In the genomic region with DNA sequence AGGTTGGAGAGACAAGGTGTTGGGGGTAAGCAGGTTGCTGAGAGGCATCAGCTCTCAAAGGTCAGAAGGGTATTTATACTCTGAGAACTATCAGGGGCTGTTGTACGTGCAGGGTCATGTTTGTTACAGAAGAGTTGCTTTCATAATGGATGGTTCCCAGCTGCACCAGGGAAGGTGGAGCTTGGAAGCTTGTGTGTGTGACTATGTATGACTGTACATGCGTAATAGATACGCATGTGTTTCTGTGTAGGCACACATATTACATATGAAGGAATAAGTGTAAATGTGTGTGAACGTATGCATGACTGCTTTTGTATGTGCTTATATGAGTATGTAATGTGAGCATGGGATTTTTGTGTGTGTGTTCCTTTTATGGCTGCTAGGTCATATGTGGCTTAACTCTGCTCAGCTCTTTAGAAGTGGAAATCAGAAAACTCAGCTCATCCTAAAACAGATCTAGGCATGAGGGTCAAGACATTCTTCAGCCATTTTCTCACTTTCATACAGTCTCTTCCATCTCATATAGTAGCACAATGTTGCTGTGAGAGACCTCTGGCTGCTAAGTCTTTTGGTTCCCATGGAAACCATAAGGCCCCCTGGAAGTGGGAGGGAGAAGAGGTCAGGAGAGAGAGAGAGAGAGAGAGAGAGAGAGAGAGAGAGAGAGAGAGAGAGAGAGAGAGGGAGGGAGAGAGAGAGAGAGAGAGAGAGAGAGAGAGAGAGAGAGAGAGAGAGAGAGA, we compare ENCODE assay signal across 16 mouse cellular contexts. TPM values are rescaled to one million over a fixed set of nuclear protein-coding genes. Genes with fewer than 3 reads are reported as not detected.
A peak's percentile ranks its signal among the peaks of the same experiment; 100 is the strongest.
DNase-seq lines count a peak whose midpoint lies in the region; ATAC-seq and TF ChIP-seq lines count a peak whose summit lies in the region.
"Had no signal": no experiment of that assay in that cellular context is flagged by ENCODE, and none has a peak within 500 bp of the region (broad histone marks: within the 10 kb centered on the region; RNA-seq: fewer than 3 reads in every experiment).

No protein-coding gene starts in this region.

- TF ChIP-seq CTCF in forebrain, postnatal 0 days (IDR thresholded peaks at IDR 0.05; ENCODE audit: low read depth) = no peak

- peaks cover 13% of the 10 kb centered on the region; the same call in 1 of the 2 replicates for H3K4me1 ChIP-seq in kidney, embryonic 14.5 days (ENCODE audit: control insufficient read depth, insufficient read depth, low read length)
- H3K4me1 ChIP-seq in forebrain, postnatal 0 days (ENCODE audit: insufficient read depth) = no peaks in the 10 kb centered on the region
- H3K4me1 ChIP-seq in midbrain, embryonic 10.5 days = peaks cover 28% of the 10 kb centered on the region
- 0 out of 2 replicates have a peak, but pooled peaks cover 5% of the 10 kb centered on the region for H3K4me1 ChIP-seq in neural tube, embryonic 14.5 days (ENCODE audit: control insufficient read depth, insufficient read depth, low read length)

- DNase-seq in kidney, postnatal 25 days = no peak
- DNase-seq in forebrain, postnatal 0 days = no peak
- no peak for DNase-seq in midbrain, embryonic 10.5 days (ENCODE audit: low spot score)
- no peak for DNase-seq in right cerebral cortex, postnatal 36 days (ENCODE audit: low spot score in 2 of 2)
- DNase-seq in adrenal gland, postnatal 14 days = no peak
- DNase-seq: B cell, adult 2 months; gastrocnemius, postnatal 10 days; liver; right cerebral cortex, postnatal 14 days had no signal

- peak; percentile 53 for ATAC-seq in kidney, embryonic 14.5 days (ENCODE audit: low FRiP score, low TSS enrichment)
- peak; percentile 62; the same call in 1 of the 2 replicates for ATAC-seq in forebrain, postnatal 0 days
- ATAC-seq in neural tube, embryonic 14.5 days (ENCODE audit: low read depth) = peak; percentile 73
- ATAC-seq in granulocyte monocyte progenitor cell, adult 5-6 weeks (replicated peaks; ENCODE audit: poor library complexity, severe bottlenecking) = no peak

- no peak overlapping the region for H3K9ac ChIP-seq in kidney, embryonic 14.5 days (ENCODE audit: low read depth, low read length)
- no peak overlapping the region for H3K9ac ChIP-seq in forebrain, postnatal 0 days
- H3K9ac ChIP-seq in neural tube, embryonic 14.5 days (replicated peaks; ENCODE audit: low read depth, low read length) = no peak overlapping the region

- no peaks in the 10 kb centered on the region for H3K9me3 ChIP-seq in kidney, embryonic 14.5 days (ENCODE audit: control insufficient read depth, low read length)
- no peaks in the 10 kb centered on the region for H3K9me3 ChIP-seq in forebrain, postnatal 0 days (ENCODE audit: low read length)
- no peaks in the 10 kb centered on the region for H3K9me3 ChIP-seq in midbrain, embryonic 10.5 days (replicated peaks)
- no peaks in the 10 kb centered on the region for H3K9me3 ChIP-seq in neural tube, embryonic 14.5 days (ENCODE audit: control insufficient read depth, low read length)

- no peak overlapping the region for H3K27ac ChIP-seq in kidney, embryonic 14.5 days (ENCODE audit: low read depth, low read length)
- H3K27ac ChIP-seq in forebrain, postnatal 0 days (ENCODE audit: low read depth, low read length) = no peak overlapping the region
- peak overlapping the region; percentile 72 for H3K27ac ChIP-seq in midbrain, embryonic 10.5 days (replicated peaks)
- no peak overlapping the region for H3K27ac ChIP-seq in neural tube, embryonic 14.5 days (ENCODE audit: low read depth, low read length)
- H3K27ac ChIP-seq: kidney, postnatal 0 days had no signal

- H3K4me2 ChIP-seq in kidney, embryonic 14.5 days (replicated peaks; ENCODE audit: low read depth, low read length) = no peak overlapping the region
- H3K4me2 ChIP-seq in forebrain, postnatal 0 days (ENCODE audit: low read depth) = no peak overlapping the region
- no peak overlapping the region for H3K4me2 ChIP-seq in neural tube, embryonic 14.5 days (ENCODE audit: low read depth, low read length)

- no peaks in the 10 kb centered on the region for H3K27me3 ChIP-seq in kidney, embryonic 14.5 days (ENCODE audit: control insufficient read depth, insufficient read depth, low read length)
- H3K27me3 ChIP-seq in forebrain, postnatal 0 days (ENCODE audit: insufficient read depth, low read length) = no peaks in the 10 kb centered on the region
- no peaks in the 10 kb centered on the region for H3K27me3 ChIP-seq in midbrain, embryonic 10.5 days (ENCODE audit: low read depth, poor library complexity, severe bottlenecking)
- H3K27me3 ChIP-seq in neural tube, embryonic 14.5 days (ENCODE audit: control insufficient read depth, insufficient read depth, low read length) = no peaks in the 10 kb centered on the region

- no peaks in the 10 kb centered on the region for H3K36me3 ChIP-seq in kidney, embryonic 14.5 days (ENCODE audit: control insufficient read depth, insufficient read depth, low read length)
- no peaks in the 10 kb centered on the region for H3K36me3 ChIP-seq in forebrain, postnatal 0 days (ENCODE audit: insufficient read depth)
- H3K36me3 ChIP-seq in midbrain, embryonic 10.5 days = no peaks in the 10 kb centered on the region
- H3K36me3 ChIP-seq in neural tube, embryonic 14.5 days (ENCODE audit: control insufficient read depth, insufficient read depth, low read length) = no peaks in the 10 kb centered on the region

- 62% methylated on average over 4 of the region's 4 CpGs for WGBS in kidney, embryonic 14.5 days
- 78% methylated on average over 4 of the region's 4 CpGs for WGBS in forebrain, postnatal 0 days
- 84% methylated on average over 4 of the region's 4 CpGs for WGBS in midbrain, embryonic 10.5 days
- WGBS in neural tube, embryonic 14.5 days = 68% methylated on average over 4 of the region's 4 CpGs

- no peak overlapping the region for H3K4me3 ChIP-seq in kidney, embryonic 14.5 days (ENCODE audit: low read length)
- no peak overlapping the region for H3K4me3 ChIP-seq in forebrain, postnatal 0 days (ENCODE audit: low read depth, low read length)
- no peak overlapping the region for H3K4me3 ChIP-seq in midbrain, embryonic 10.5 days
- no peak overlapping the region for H3K4me3 ChIP-seq in neural tube, embryonic 14.5 days (ENCODE audit: low read depth, low read length)
- H3K4me3 ChIP-seq: erythroblast, embryonic 14.5 days had no signal

RNA-seq across cellular contexts. Expression of a gene that starts 25.0 kb away (rescaled TPM):
- polyA plus RNA-seq in kidney, embryonic 14.5 days (2014; fragmentation: Nextera tagmentation; extraction: Ambion mirVana) = 54.0 and 67.7 TPM in 2 replicates
- total RNA-seq in forebrain, postnatal 0 days (2014; rRNA removed) = 12.1 and 22.6 TPM in 2 replicates
- 23.9 and 25.3 TPM in 2 replicates for polyA plus RNA-seq in forebrain, postnatal 0 days (2015; fragmentation: Nextera tagmentation; extraction: Ambion mirVana)
- polyA plus RNA-seq in midbrain, embryonic 10.5 days (2016; fragmentation: Nextera tagmentation; extraction: Ambion mirVana) = 35.2 and 35.8 TPM in 2 replicates
- polyA plus RNA-seq in neural tube, embryonic 14.5 days (2014; fragmentation: Nextera tagmentation; extraction: Ambion mirVana) = 12.8 and 40.6 TPM in 2 replicates
- 0.41 TPM in 1 of 2 replicates, not detected in the other for total RNA-seq in granulocyte monocyte progenitor cell, adult 5-6 weeks (2014; fragmentation: Nextera tagmentation)
- total RNA-seq in granulocyte monocyte progenitor cell, adult 5-6 weeks (2017) = not detected in 2 replicates
- 96.2 and 97.3 TPM in 2 replicates for total RNA-seq in adrenal gland, postnatal 14 days (2021)
- total RNA-seq: MEL had no signal
- polyA plus RNA-seq: erythroblast, embryonic 14.5 days had no signal

RNA-seq across cellular contexts. Expression of a gene that starts 35.9 kb away (rescaled TPM):
- 0.39 and 0.47 TPM in 2 replicates for polyA plus RNA-seq in kidney, embryonic 14.5 days (2014; fragmentation: Nextera tagmentation; extraction: Ambion mirVana)
- 31.5 and 36.7 TPM in 2 replicates for total RNA-seq in forebrain, postnatal 0 days (2014; rRNA removed)
- 11.2 and 14.6 TPM in 2 replicates for polyA plus RNA-seq in forebrain, postnatal 0 days (2015; fragmentation: Nextera tagmentation; extraction: Ambion mirVana)
- polyA plus RNA-seq in midbrain, embryonic 10.5 days (2016; fragmentation: Nextera tagmentation; extraction: Ambion mirVana) = 0.25 and 0.76 TPM in 2 replicates
- 7.1 and 11.2 TPM in 2 replicates for polyA plus RNA-seq in neural tube, embryonic 14.5 days (2014; fragmentation: Nextera tagmentation; extraction: Ambion mirVana)
- not detected in 2 replicates for total RNA-seq in granulocyte monocyte progenitor cell, adult 5-6 weeks (2014; fragmentation: Nextera tagmentation)
- not detected in 2 replicates for total RNA-seq in granulocyte monocyte progenitor cell, adult 5-6 weeks (2017)
- total RNA-seq in adrenal gland, postnatal 14 days (2021) = 17.5 and 21.2 TPM in 2 replicates
- total RNA-seq: common myeloid progenitor, adult 5-6 weeks; MEL had no signal
- polyA plus RNA-seq: erythroblast, embryonic 14.5 days had no signal
